Mouse (Mus musculus): ENCODE results near the gene Atp13a2. TPM values are rescaled to one million over a fixed set of nuclear protein-coding genes. Genes with fewer than 3 reads are reported as not detected.

Atp13a2 gene
- total RNA-seq, 2 experiments from 2014 or later: 5.9 to 6.7 TPM

DNA sequence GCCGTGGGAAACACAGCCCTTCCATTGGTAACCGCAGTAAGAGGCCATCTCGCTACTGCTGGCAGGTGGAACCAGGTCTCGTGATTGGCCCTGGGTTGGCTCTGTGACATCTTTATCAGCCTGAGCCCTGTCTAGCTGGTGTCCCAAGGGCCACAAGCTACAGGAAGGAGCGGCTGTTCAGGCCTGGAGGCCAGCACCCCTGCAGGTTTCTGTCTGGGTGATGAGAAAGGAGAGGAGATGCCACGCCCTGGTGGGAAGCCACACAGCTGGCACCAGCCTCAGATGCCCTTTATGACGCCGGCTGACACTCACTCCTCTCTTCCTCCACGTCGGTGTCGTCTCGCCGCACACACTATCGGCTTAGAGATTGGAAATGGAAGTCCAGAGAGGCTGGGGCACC, 2.8 kb downstream of the Atp13a2 start:
- ATAC-seq (replicated peaks; ENCODE audit: low FRiP score, poor library complexity, severe bottlenecking): no peak

DNA sequence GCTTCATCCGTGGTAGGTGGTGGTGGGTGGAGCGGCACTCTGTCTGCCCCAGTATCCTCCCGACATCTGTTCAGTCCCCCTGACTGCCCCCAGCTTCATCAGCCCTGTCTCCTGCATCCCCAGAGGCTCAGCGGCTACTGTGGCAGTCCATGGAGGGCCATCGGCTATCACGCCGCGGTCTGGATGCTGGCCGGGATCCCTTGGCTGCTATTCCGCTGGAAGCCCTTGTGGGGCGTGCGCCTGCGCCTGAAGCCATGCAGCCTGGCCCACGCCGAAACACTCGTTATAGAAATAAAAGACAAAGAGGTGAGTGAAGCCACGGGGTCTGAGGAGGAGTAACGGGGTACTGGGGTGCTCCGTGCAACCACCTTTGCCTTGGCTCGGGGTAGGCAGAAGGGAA, 5.5 kb downstream of the Atp13a2 start:
- no peak for ATAC-seq (replicated peaks; ENCODE audit: low FRiP score, poor library complexity, severe bottlenecking)

DNA sequence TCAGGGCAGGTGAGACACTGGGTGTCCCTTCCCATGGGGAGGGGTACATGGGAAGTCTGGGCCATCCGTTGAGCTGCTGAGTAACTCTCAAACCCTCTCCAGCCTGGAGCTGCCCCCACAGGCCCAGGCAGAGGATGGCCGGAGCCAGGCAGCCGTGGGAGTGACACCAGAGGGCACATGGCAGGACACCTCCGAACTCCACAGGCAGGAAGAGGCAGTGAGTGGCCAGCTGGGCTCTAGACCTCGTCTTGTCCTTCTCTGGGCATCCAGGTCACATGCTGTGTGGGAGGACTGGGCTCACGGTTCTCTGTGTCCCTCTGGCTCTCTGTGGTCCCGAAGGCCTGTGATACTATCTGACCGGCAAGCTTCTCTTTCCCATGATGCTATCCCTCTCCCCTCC, 7.2 kb downstream of the Atp13a2 start:
- no peak for ATAC-seq (replicated peaks; ENCODE audit: low FRiP score, poor library complexity, severe bottlenecking)

DNA sequence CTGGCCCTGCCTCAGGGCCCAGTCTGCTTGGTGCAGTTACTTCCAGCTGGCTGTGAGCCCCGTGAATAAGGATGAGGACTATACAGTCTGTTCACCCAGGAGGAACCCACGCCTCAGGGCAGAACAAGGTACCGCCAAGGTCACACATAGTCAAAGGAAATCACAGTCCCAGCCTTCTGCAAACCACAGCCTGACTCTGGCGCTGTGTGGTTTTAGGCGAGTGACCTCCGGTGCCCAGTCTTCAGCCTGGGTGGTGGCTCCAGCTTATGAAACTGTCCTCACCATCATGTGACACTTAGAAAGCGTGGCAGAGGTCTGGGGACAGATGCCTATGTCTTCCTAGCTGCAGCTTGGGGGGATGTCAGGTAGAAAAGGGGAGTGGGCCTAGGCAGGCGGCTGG, 9.1 kb downstream of the Atp13a2 start:
- ATAC-seq (replicated peaks; ENCODE audit: low FRiP score, poor library complexity, severe bottlenecking): no peak

- no peak for ATAC-seq (replicated peaks; ENCODE audit: low FRiP score, poor library complexity, severe bottlenecking)
Measured at GRCm38 (mm10) chr4:140996812-140997211, 10.1 kb downstream of the Atp13a2 start.

GRCm38 (mm10) chr4:141005983-141006382, 19.3 kb downstream of the Atp13a2 start:
- no peak for ATAC-seq (replicated peaks; ENCODE audit: low FRiP score, poor library complexity, severe bottlenecking)

- ATAC-seq (replicated peaks; ENCODE audit: low FRiP score, poor library complexity, severe bottlenecking): peak; percentile 64
Measured at GRCm38 (mm10) chr4:141008028-141008427, 21.4 kb downstream of the Atp13a2 start.

- ATAC-seq (replicated peaks; ENCODE audit: low FRiP score, poor library complexity, severe bottlenecking): no peak
Measured at GRCm38 (mm10) chr4:141010118-141010517, 23.4 kb downstream of the Atp13a2 start, which contains the start of gene Mfap2. Mfap2 (plus strand) TSS chr4:141010418.

- no peak for ATAC-seq (replicated peaks; ENCODE audit: low FRiP score, poor library complexity, severe bottlenecking)
Measured at GRCm38 (mm10) chr4:141010526-141010925, 23.9 kb downstream of the Atp13a2 start.

DNA sequence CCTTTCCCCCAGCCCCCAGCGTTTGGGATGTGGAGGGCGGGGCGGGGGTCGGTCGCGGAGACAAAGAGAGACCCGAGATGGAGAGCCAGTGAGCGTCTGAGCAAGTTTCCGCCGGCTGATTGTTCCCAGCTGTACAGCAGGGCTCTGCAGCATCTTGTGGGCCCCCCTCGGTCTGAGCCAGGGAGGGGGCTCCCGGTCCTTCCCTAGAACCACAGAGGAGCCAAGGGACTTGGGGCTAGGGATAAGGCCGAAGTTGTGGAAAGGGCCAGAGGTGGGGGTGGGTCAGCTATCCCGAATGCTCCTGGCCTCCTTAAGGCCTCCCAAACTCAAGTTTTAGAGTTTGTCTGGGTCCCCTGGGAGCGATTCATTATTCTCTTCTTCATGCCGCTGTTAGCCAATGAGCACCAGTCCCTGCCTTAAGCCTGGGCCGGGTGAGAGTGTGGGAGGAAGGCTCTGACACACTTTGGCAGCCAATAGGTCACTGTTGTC, 24.3 kb downstream of the Atp13a2 start:
- no peak for ATAC-seq (replicated peaks; ENCODE audit: low FRiP score, poor library complexity, severe bottlenecking)

GRCm38 (mm10) chr4:141011556-141012328, 25.1 kb downstream of the Atp13a2 start:
- no peak for ATAC-seq (replicated peaks; ENCODE audit: low FRiP score, poor library complexity, severe bottlenecking)

DNA sequence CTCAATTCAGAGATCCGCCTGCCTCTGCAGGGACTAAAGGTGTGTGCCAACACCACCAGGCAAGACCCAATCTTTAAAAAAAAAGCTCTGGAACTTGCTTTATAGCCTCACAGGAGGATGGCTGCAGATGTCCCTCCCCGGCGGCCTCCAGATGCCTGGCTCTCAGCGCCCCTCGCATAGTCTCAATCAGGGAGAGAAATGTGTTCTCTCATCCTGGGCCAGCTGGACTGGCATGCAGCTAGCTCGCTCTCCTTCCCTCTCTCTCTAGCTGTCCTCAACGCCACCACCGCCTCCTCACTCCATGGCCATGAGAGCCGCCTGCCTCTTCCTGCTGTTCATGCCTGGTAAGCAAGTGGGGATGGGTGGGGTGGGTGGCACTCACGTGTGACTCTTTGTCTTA, 25.9 kb downstream of the Atp13a2 start:
- ATAC-seq (replicated peaks; ENCODE audit: low FRiP score, poor library complexity, severe bottlenecking): no peak

- ATAC-seq (replicated peaks; ENCODE audit: low FRiP score, poor library complexity, severe bottlenecking): no peak
Measured at GRCm38 (mm10) chr4:141014114-141014513, 27.4 kb downstream of the Atp13a2 start.

DNA sequence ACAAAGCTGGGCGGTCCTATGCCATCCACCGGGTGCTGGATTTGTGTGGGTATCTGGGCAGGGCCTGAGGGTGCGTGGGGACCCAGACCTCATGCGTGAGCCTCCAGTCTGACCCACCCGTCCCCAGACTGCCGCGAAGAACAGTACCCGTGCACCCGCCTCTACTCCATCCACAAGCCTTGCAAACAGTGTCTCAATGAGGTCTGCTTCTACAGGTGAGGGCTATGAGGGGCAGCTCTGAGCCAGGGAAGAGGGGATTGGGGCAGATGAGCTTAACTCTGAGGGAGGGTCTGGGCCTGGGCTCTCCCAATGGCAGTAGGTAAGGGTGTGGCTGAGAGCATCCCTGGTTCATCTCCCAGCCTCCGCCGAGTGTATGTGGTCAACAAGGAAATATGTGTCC, 28.2 kb downstream of the Atp13a2 start:
- ATAC-seq (replicated peaks; ENCODE audit: low FRiP score, poor library complexity, severe bottlenecking): no peak

GRCm38 (mm10) chr4:141015356-141015755, 28.7 kb downstream of the Atp13a2 start:
- no peak for ATAC-seq (replicated peaks; ENCODE audit: low FRiP score, poor library complexity, severe bottlenecking)

- no peak for ATAC-seq (replicated peaks; ENCODE audit: low FRiP score, poor library complexity, severe bottlenecking)
Measured at GRCm38 (mm10) chr4:141016311-141016710, 29.6 kb downstream of the Atp13a2 start.

DNA sequence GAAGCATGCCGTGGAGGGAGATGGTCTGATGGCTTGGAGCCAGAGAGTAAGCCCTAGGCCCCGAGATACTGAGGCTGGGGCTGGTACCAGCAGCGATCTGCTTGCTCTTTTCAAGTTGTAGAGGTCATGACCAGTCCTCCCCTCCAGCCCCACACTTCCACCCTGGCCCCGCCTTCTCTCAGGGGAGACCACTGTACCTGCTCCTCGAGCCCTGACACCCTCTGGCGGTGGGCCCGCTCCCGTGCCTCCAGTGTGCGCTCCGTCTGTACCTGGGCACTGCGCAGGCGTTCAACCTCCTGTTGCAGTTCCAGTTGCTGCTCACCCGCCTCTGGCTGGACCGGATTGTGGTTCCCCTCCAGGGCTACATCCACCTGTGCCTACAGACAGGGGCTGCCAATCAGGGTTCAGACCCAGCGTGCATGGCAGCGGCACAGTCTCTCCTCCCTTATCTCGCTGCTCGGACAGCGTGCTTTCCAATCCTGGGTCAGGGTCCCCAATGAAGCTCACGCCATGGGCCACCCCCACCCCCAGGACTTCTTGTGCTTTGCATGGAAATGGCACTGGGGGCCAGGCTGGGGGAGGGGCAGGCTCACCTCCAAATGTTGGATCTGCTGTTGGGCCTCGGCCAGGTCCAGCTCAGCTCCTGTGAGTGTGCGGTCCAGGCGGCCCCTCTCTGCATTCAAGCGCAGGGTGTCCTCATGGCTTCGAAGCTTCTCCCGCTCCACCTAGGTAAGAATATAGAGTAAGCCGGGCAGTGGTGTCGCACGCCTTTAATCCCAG, 31.2 kb downstream of the Atp13a2 start:
- ATAC-seq (replicated peaks; ENCODE audit: low FRiP score, poor library complexity, severe bottlenecking): no peak

DNA sequence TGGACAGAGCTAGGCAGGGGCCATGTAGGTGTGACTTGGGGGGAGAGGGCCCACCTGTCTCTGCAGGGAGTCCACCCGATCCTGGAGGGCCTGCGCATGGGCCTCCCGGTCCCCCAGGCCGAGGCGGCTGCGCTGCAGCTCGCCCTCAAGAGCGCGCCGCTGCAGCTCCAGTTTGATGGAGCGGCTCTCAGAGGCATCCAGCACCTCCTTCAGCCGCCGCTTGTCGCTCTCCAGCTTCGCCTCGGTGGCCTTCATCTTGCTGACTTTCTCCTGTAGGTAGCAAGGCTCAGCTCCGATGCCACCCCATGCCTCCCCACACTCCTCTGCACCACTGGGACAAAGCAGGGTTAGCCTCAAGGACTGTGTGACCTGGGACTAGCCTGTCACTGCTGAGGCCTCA, 33.5 kb downstream of the Atp13a2 start:
- ATAC-seq (replicated peaks; ENCODE audit: low FRiP score, poor library complexity, severe bottlenecking): no peak

- ATAC-seq (replicated peaks; ENCODE audit: low FRiP score, poor library complexity, severe bottlenecking): no peak
Measured at GRCm38 (mm10) chr4:141020811-141021613, 34.3 kb downstream of the Atp13a2 start.

DNA sequence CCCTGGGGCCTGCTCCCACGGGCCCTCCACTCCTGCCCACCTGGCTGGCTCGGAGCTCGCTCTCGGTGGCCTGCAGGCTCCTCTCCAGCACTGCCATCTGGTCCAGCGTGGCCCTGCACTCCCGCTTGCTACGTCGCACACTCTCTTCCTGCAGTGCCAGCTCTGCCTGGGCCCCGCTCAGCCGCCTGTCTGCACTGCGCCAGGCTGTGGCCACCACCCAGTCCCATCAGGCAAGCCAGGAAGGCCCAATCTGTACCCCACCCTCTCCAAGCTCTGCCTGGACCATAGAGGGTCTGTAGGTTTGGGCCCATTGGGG, 34.9 kb downstream of the Atp13a2 start:
- no peak for ATAC-seq (replicated peaks; ENCODE audit: low FRiP score, poor library complexity, severe bottlenecking)
